In the genomic region with DNA sequence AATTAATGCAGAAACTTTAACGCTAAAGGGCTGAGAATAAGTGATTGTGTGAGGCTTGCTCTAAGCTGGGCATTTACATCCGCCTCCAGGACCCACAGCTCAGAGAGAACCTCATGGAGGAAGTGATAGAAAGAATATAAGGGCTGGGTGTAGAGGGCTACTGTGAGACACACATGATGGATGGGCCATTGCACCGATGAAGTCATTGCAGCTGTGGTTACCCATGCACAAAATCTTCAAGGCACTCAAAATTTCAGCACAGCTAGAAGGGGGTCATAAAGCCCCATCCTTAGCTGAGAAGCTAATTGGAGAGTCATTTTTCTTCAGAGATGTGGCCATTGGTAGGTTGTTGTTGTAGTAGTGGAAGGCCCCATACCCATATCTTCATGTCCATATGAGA, we compare ENCODE assay signal across 27 mouse cellular contexts. TPM values are rescaled to one million over a fixed set of nuclear protein-coding genes. Genes with fewer than 3 reads are reported as not detected.
DNase-seq lines count a peak whose midpoint lies in the region; ATAC-seq and TF ChIP-seq lines count a peak whose summit lies in the region.
"Had no signal": no experiment of that assay in that cellular context is flagged by ENCODE, and none has a peak within 500 bp of the region (broad histone marks: within the 10 kb centered on the region; RNA-seq: fewer than 3 reads in every experiment).

No protein-coding gene starts in this region.

- H3K27ac ChIP-seq in CH12.LX (ENCODE audit: insufficient read depth, low read depth): no peak overlapping the region
- no peak overlapping the region for H3K27ac ChIP-seq in midbrain, embryonic 15.5 days
- H3K27ac ChIP-seq: embryonic facial prominence, embryonic 13.5 days; forebrain, embryonic 12.5 days; heart, embryonic 13.5 days; hindbrain, embryonic 13.5 days; hindbrain, postnatal 0 days had no signal

- TF ChIP-seq POLR2A in CH12.LX (IDR thresholded peaks at IDR 0.05; ENCODE audit: low read depth, low read length): no peak

- dilution Hi-C loops in CH12.LX (cut with MboI; ENCODE audit: extremely low pct_ligation_motif_present, extremely low pct_unique_long_range_greater_than_20kb, low sequenced_read_pairs): no loop called here

- no peaks in the 10 kb centered on the region for H3K36me3 ChIP-seq in CH12.LX (replicated peaks in 1 of 2; ENCODE audit: control insufficient read depth in 1 of 2, insufficient read depth in 1 of 2, low read length in 1 of 2)
- no peaks in the 10 kb centered on the region for H3K36me3 ChIP-seq in midbrain, embryonic 15.5 days (replicated peaks)
- H3K36me3 ChIP-seq: embryonic facial prominence, embryonic 13.5 days; forebrain, embryonic 12.5 days; heart, embryonic 13.5 days; hindbrain, embryonic 13.5 days had no signal

- no peaks in the 10 kb centered on the region for H3K9me3 ChIP-seq in CH12.LX (replicated peaks; ENCODE audit: low read length)
- no peaks in the 10 kb centered on the region for H3K9me3 ChIP-seq in midbrain, embryonic 15.5 days
- H3K9me3 ChIP-seq: embryonic facial prominence, embryonic 13.5 days; forebrain, embryonic 12.5 days; heart, embryonic 13.5 days; hindbrain, embryonic 13.5 days had no signal

- H3K4me1 ChIP-seq in CH12.LX (ENCODE audit: control insufficient read depth in 1 of 2, insufficient read depth in 2 of 2): peaks cover 8 to 40% of the 10 kb centered on the region in 2 experiments
- no peaks in the 10 kb centered on the region for H3K4me1 ChIP-seq in midbrain, embryonic 15.5 days
- H3K4me1 ChIP-seq: embryonic facial prominence, embryonic 13.5 days; forebrain, embryonic 12.5 days; hindbrain, embryonic 13.5 days had no signal

- no peak for TF ChIP-seq EP300 in CH12.LX (IDR thresholded peaks at IDR 0.05; ENCODE audit: low read length)

- peak; percentile 33 for DNase-seq in adrenal gland, adult 8-10 months
- DNase-seq in adrenal gland, postnatal 10 days: no peak
- DNase-seq in A20 (ENCODE audit: low read depth, low spot score) (peak; percentile 82), CH12.LX (ENCODE audit: extremely low read depth) (peak; percentile 48)
- no peak for DNase-seq in layer of hippocampus, adult 9-10 months (ENCODE audit: low spot score)
- DNase-seq in urinary bladder, adult 18-20 months (ENCODE audit: low spot score in 2 of 2): no peak
- DNase-seq: cerebellum, adult 11-12 months; cerebellum, adult 9-10 months; cerebellum, postnatal 25 days; gastrocnemius, postnatal 10 days; heart, postnatal 4 days; kidney, adult 11 months had no signal

- 91% methylated on average over 3 of the region's 3 CpGs for WGBS in midbrain, embryonic 15.5 days

- 0 out of 2 replicates have a peak, but pooled peaks have one; percentile 10 for ATAC-seq in megakaryocyte, adult 5-6 weeks (ENCODE audit: poor library complexity, severe bottlenecking)
- ATAC-seq in midbrain, embryonic 15.5 days (replicated peaks): no peak
- ATAC-seq: activated CD4-positive, CD25-positive, alpha-beta regulatory T cell, adult 4 months; CD4-positive, CD25-positive, alpha-beta regulatory T cell, adult 4 months; forebrain, embryonic 16.5 days; hindbrain, postnatal 0 days had no signal

- H3K4me3 ChIP-seq in CH12.LX (replicated peaks in 1 of 3; ENCODE audit: low read depth in 2 of 3, low read length in 2 of 3, poor library complexity in 1 of 3): no peak overlapping the region
- H3K4me3 ChIP-seq in midbrain, embryonic 15.5 days: no peak overlapping the region
- H3K4me3 ChIP-seq: embryonic facial prominence, embryonic 13.5 days; forebrain, embryonic 12.5 days; heart, embryonic 13.5 days; hindbrain, embryonic 13.5 days had no signal

- no peak overlapping the region for H3K4me2 ChIP-seq in CH12.LX (ENCODE audit: insufficient read depth, low read depth, poor library complexity, severe bottlenecking)
- H3K4me2 ChIP-seq in midbrain, embryonic 15.5 days: no peak overlapping the region
- H3K4me2 ChIP-seq: embryonic facial prominence, embryonic 13.5 days; forebrain, embryonic 12.5 days; heart, embryonic 13.5 days; hindbrain, embryonic 13.5 days had no signal

- no peaks in the 10 kb centered on the region for H3K27me3 ChIP-seq in CH12.LX (replicated peaks)
- H3K27me3 ChIP-seq in midbrain, embryonic 15.5 days (replicated peaks): no peaks in the 10 kb centered on the region
- H3K27me3 ChIP-seq: embryonic facial prominence, embryonic 13.5 days; forebrain, embryonic 12.5 days; heart, embryonic 13.5 days; hindbrain, embryonic 13.5 days had no signal

- no peak for TF ChIP-seq RAD21 in CH12.LX (IDR thresholded peaks at IDR 0.05; ENCODE audit: low read depth, low read length)

- no peak overlapping the region for H3K9ac ChIP-seq in CH12.LX (ENCODE audit: insufficient read depth, low read depth)
- H3K9ac ChIP-seq in midbrain, embryonic 15.5 days: no peak overlapping the region
- H3K9ac ChIP-seq: embryonic facial prominence, embryonic 13.5 days; forebrain, embryonic 12.5 days; heart, embryonic 13.5 days; hindbrain, embryonic 13.5 days had no signal

- TF ChIP-seq CTCF in CH12.LX (conservative IDR thresholded peaks at IDR 0.05 in 1 of 2, IDR thresholded peaks at IDR 0.05 in 1 of 2; ENCODE audit: low read depth in 2 of 2, low read length in 2 of 2): no peak

- in situ Hi-C loops in CH12.LX (cut with MboI; ENCODE audit: low pct_ligation_motif_present, low pct_unique_long_range_greater_than_20kb, low sequenced_read_pairs): no loop called here

- no peaks in the 10 kb centered on the region for H3K79me2 ChIP-seq in CH12.LX (replicated peaks; ENCODE audit: control insufficient read depth, extremely low read depth, insufficient read depth, poor library complexity, severe bottlenecking)

TF ChIP-seq in CH12.LX, 34 proteins besides CTCF, POLR2A, EP300 and RAD21:
- TF ChIP-seq SIN3A (IDR thresholded peaks at IDR 0.05; ENCODE audit: low read length): no peak
- no peak for TF ChIP-seq ZC3H11A (IDR thresholded peaks at IDR 0.05; ENCODE audit: low read depth, low read length)
- no peak for TF ChIP-seq HCFC1 (IDR thresholded peaks at IDR 0.05; ENCODE audit: low read depth, low read length)
- TF ChIP-seq PAX5 (IDR thresholded peaks at IDR 0.05; ENCODE audit: low read length): no peak
- peak; percentile 25; the same call in 1 of the 2 replicates for TF ChIP-seq ETS1 (conservative IDR thresholded peaks at IDR 0.05; ENCODE audit: low read depth, low read length)
- no peak for TF ChIP-seq MXI1 (IDR thresholded peaks at IDR 0.05; ENCODE audit: low read depth, low read length)
- peak; percentile 40; the same call in 1 of the 2 replicates for TF ChIP-seq JUN (IDR thresholded peaks at IDR 0.05; ENCODE audit: insufficient read depth, low read depth, low read length)

RNA-seq across cellular contexts. Expression of a gene that starts 1.8 kb away (rescaled TPM):
- total RNA-seq in adrenal gland, adult 8-10 months (2022): 1 to 10 TPM; 1.9 to 7.8 (median 3.5) TPM
- total RNA-seq in adrenal gland, postnatal 10 days (2021): 1 to 10 TPM; 1.0 to 1.9 TPM
- total RNA-seq in CH12.LX (2012; rRNA removed): not detected in 2 replicates
- not detected in 2 replicates for total RNA-seq in CH12.LX (2014; rRNA removed)
- not detected in 2 replicates for polyA plus RNA-seq in CH12.LX (2012; ENCODE audit: insufficient read length, low read depth)
- 0.39 and 1.6 TPM in 2 replicates for total RNA-seq in megakaryocyte, adult 5-6 weeks (2015)
- 1.5 TPM in 1 of 2 replicates, not detected in the other for total RNA-seq in megakaryocyte, adult 5-6 weeks (2017)
- not detected in 2 replicates for polyA plus RNA-seq in midbrain, embryonic 15.5 days (2015; fragmentation: Nextera tagmentation; extraction: Ambion mirVana)
- total RNA-seq: gastrocnemius, postnatal 10 days; hindbrain, postnatal 0 days; MEL had no signal
- polyA plus RNA-seq: activated CD4-positive, CD25-positive, alpha-beta regulatory T cell, adult 4 months; CD4-positive, CD25-positive, alpha-beta regulatory T cell, adult 4 months; embryonic facial prominence, embryonic 13.5 days; forebrain, embryonic 12.5 days; forebrain, embryonic 16.5 days; heart, embryonic 13.5 days; heart, postnatal 0 days; hindbrain, embryonic 13.5 days; hindbrain, postnatal 0 days; intestine, embryonic 14.5 days had no signal

RNA-seq across cellular contexts. Expression of a gene that starts 6.9 kb away (rescaled TPM):
- total RNA-seq in adrenal gland, adult 8-10 months (2022): 1 to 10 TPM in 3 of 4 experiments, under 1 TPM in 1; 1.00 to 5.7 (median 2.6) TPM
- total RNA-seq in adrenal gland, postnatal 10 days (2021): 1 to 10 TPM in 1 of 2 experiments, under 1 TPM in 1; 0.99 to 2.0 TPM
- total RNA-seq in CH12.LX (2012; rRNA removed) (not detected in 2 replicates), CH12.LX (2014; rRNA removed) (not detected in 2 replicates)
- not detected in 2 replicates for polyA plus RNA-seq in CH12.LX (2012; ENCODE audit: insufficient read length, low read depth)
- total RNA-seq in megakaryocyte, adult 5-6 weeks (2015): 0.25 and 0.59 TPM in 2 replicates
- not detected in 2 replicates for total RNA-seq in megakaryocyte, adult 5-6 weeks (2017)
- polyA plus RNA-seq in midbrain, embryonic 15.5 days (2015; fragmentation: Nextera tagmentation; extraction: Ambion mirVana): not detected in 2 replicates
- total RNA-seq: gastrocnemius, postnatal 10 days; gastrocnemius, postnatal 4 days; hindbrain, postnatal 0 days; MEL had no signal
- polyA plus RNA-seq: CD4-positive, CD25-positive, alpha-beta regulatory T cell, adult 4 months; embryonic facial prominence, embryonic 13.5 days; forebrain, embryonic 12.5 days; forebrain, embryonic 16.5 days; heart, embryonic 13.5 days; heart, postnatal 0 days; hindbrain, embryonic 13.5 days; hindbrain, postnatal 0 days had no signal

RNA-seq across cellular contexts. Expression of a gene that starts 25.2 kb away (rescaled TPM):
- 1 to 10 TPM in 2 of 4 experiments, under 1 TPM in 2; 0.46 to 1.6 (median 0.99) TPM for total RNA-seq in adrenal gland, adult 8-10 months (2022)
- 1 to 10 TPM; 2.8 to 8.6 TPM for total RNA-seq in adrenal gland, postnatal 10 days (2021)
- total RNA-seq in CH12.LX (2012; rRNA removed): not detected in 2 replicates
- total RNA-seq in CH12.LX (2014; rRNA removed): not detected in 2 replicates
- not detected in 2 replicates for polyA plus RNA-seq in CH12.LX (2012; ENCODE audit: insufficient read length, low read depth)
- total RNA-seq in megakaryocyte, adult 5-6 weeks (2015): not detected in 2 replicates
- not detected in 2 replicates for total RNA-seq in megakaryocyte, adult 5-6 weeks (2017)
- polyA plus RNA-seq in midbrain, embryonic 15.5 days (2015; fragmentation: Nextera tagmentation; extraction: Ambion mirVana): 0.37 and 0.43 TPM in 2 replicates
- total RNA-seq: MEL had no signal

RNA-seq across cellular contexts. Expression of a gene that starts 36.0 kb away (rescaled TPM):
- 1 to 10 TPM in 2 of 4 experiments, under 1 TPM in 1, not detected in 1; 0.77 to 2.5 (median 2.4) TPM for total RNA-seq in adrenal gland, adult 8-10 months (2022)
- total RNA-seq in adrenal gland, postnatal 10 days (2021): 1 to 10 TPM in 1 of 2 experiments, under 1 TPM in 1; 0.48 to 1.3 TPM
- not detected in 2 replicates for total RNA-seq in CH12.LX (2012; rRNA removed)
- total RNA-seq in CH12.LX (2014; rRNA removed): not detected in 2 replicates
- polyA plus RNA-seq in CH12.LX (2012; ENCODE audit: insufficient read length, low read depth): not detected in 2 replicates
- total RNA-seq in megakaryocyte, adult 5-6 weeks (2015): 0.47 and 0.59 TPM in 2 replicates
- total RNA-seq in megakaryocyte, adult 5-6 weeks (2017): not detected in 2 replicates
- polyA plus RNA-seq in midbrain, embryonic 15.5 days (2015; fragmentation: Nextera tagmentation; extraction: Ambion mirVana): not detected in 2 replicates
- total RNA-seq: gastrocnemius, postnatal 10 days; heart, postnatal 4 days; hindbrain, postnatal 0 days; MEL had no signal
- polyA plus RNA-seq: activated CD4-positive, CD25-positive, alpha-beta regulatory T cell, adult 4 months; CD4-positive, CD25-positive, alpha-beta regulatory T cell, adult 4 months; embryonic facial prominence, embryonic 13.5 days; forebrain, embryonic 12.5 days; forebrain, embryonic 16.5 days; frontal cortex, adult 2 months; heart, embryonic 13.5 days; heart, postnatal 0 days; hindbrain, embryonic 13.5 days; hindbrain, postnatal 0 days; intestine, embryonic 14.5 days had no signal

RNA-seq across cellular contexts. Expression of a gene that starts 48.9 kb away (rescaled TPM):
- total RNA-seq in adrenal gland, adult 8-10 months (2022): 100 to 1,000 TPM in 1 of 4 experiments, 10 to 100 TPM in 3; 78.9 to 118 (median 89.4) TPM
- total RNA-seq in adrenal gland, postnatal 10 days (2021): 100 to 1,000 TPM in 1 of 2 experiments, 10 to 100 TPM in 1; 73.1 to 112 TPM
- total RNA-seq in CH12.LX (2012; rRNA removed): 1.8 and 2.2 TPM in 2 replicates
- 0.86 and 1.1 TPM in 2 replicates for total RNA-seq in CH12.LX (2014; rRNA removed)
- 8.0 and 11.4 TPM in 2 replicates for polyA plus RNA-seq in CH12.LX (2012; ENCODE audit: insufficient read length, low read depth)
- 411 and 420 TPM in 2 replicates for total RNA-seq in megakaryocyte, adult 5-6 weeks (2015)
- 117 and 131 TPM in 2 replicates for total RNA-seq in megakaryocyte, adult 5-6 weeks (2017)
- 54.9 and 56.0 TPM in 2 replicates for polyA plus RNA-seq in midbrain, embryonic 15.5 days (2015; fragmentation: Nextera tagmentation; extraction: Ambion mirVana)

Comparison
In these comparisons a context has a peak if more than half of its experiments do, and no peak if none do; other contexts are left out.
1. DNase-seq: peak in adrenal gland, adult 8-10 months (single experiment), A20 (single experiment) and CH12.LX (single experiment); none in adrenal gland, postnatal 10 days (single experiment), layer of hippocampus, adult 9-10 months (single experiment) and urinary bladder, adult 18-20 months (0 of 2).